Mouse (Mus musculus) E14TG2a.4 (cell line): ENCODE data around the gene Fkbp4.
A peak's percentile ranks its signal among the peaks of the same experiment; 100 is the strongest.

Experiments
- H3K27me3 ChIP-seq: 2 replicates; pipeline ENCODE4 v1.6.1; 2014; ENCODE audit warnings: low read length, control low read depth; ENCODE audit not compliant: insufficient read depth
- H3K36me3 ChIP-seq: 2 replicates; pipeline ENCODE4 v1.6.1; 2014; ENCODE audit warnings: low read length, control low read depth; ENCODE audit not compliant: insufficient read depth
- H3K4me1 ChIP-seq: replicated peaks from 2 replicates; pipeline ENCODE4 v1.6.1; 2014; ENCODE audit warnings: low read depth, low read length, control low read depth
- H3K4me3 ChIP-seq: replicated peaks from 2 replicates; pipeline ENCODE4 v1.5.1; 2014; ENCODE audit warnings: mild to moderate bottlenecking, low read length
- H3K9me3 ChIP-seq: 2 replicates; pipeline ENCODE4 v1.6.1; 2014; ENCODE audit warnings: low read length, control low read depth
- CTCF ChIP-seq: conservative IDR thresholded peaks from 2 replicates; pipeline ENCODE4 v1.5.1; 2014; ENCODE audit warnings: low read length
- NANOG ChIP-seq: IDR thresholded peaks from 2 replicates; pipeline ENCODE4 v1.6.1; 2014; ENCODE audit warnings: borderline replicate concordance, low read length, mixed read lengths
- POU5F1 ChIP-seq: IDR thresholded peaks from 2 replicates; pipeline ENCODE4 v1.6.1; 2014; ENCODE audit warnings: low read length, borderline replicate concordance

Fkbp4 gene

DNA sequence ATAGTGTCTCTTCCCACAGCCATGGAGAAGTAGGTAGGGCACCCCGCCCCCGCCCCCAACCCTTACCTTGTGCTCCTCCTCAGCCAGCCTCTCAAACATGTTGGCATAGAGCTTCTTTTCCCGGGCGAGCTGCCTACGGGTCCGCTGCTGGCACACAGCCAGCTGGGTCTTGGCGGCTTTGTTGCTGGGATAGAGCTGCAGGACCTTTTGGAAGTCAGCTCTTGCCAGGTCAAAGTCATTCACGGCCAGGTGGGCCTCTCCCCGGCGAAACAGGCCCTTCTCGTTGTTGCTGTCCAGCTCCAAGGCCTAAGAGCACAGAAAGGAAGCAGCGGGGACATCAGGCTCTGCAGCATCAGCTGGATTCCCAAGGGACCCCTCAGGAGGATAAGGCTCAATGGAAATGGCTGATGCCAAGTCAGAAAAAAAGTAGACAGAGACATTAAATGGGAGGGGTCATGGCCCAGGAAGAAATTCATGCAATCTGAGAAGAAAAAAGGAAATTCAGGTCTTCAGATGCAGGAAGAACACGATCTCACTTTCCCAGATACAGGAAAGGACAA lies 6.0 kb downstream of the Fkbp4 start:
- Histone ChIP-seq H3K4me3 (peak overlapping the region; percentile 21), H3K36me3 (peaks cover 100% of the 10 kb centered on the region), H3K9me3 (no peaks in the 10 kb centered on the region), H3K4me1 (peaks cover 84% of the 10 kb centered on the region), H3K27me3 (no peaks in the 10 kb centered on the region)
- TF ChIP-seq POU5F1: no peak
- no peak for TF ChIP-seq CTCF
- no peak for TF ChIP-seq NANOG

- peaks cover 87% of the 10 kb centered on the region for H3K36me3 ChIP-seq
- H3K4me3 ChIP-seq: no peak overlapping the region
- no peaks in the 10 kb centered on the region for H3K9me3 ChIP-seq
- peaks cover 75% of the 10 kb centered on the region for H3K4me1 ChIP-seq
- no peak for TF ChIP-seq POU5F1
- no peaks in the 10 kb centered on the region for H3K27me3 ChIP-seq
Observed at GRCm38 (mm10) chr6:128429826-128430225, 8.7 kb downstream of the Fkbp4 start.

GRCm38 (mm10) chr6:128429300-128429699 lies 9.2 kb downstream of the Fkbp4 start:
- Histone ChIP-seq H3K36me3 (peaks cover 81% of the 10 kb centered on the region), H3K9me3 (no peaks in the 10 kb centered on the region), H3K4me1 (peaks cover 70% of the 10 kb centered on the region), H3K27me3 (no peaks in the 10 kb centered on the region), H3K4me3 (no peak overlapping the region)
- no peak for TF ChIP-seq POU5F1
- no peak for TF ChIP-seq CTCF
- TF ChIP-seq NANOG: no peak

GRCm38 (mm10) chr6:128427571-128427970 lies 10.9 kb downstream of the Fkbp4 start:
- no peak overlapping the region for H3K4me3 ChIP-seq
- no peaks in the 10 kb centered on the region for H3K9me3 ChIP-seq
- H3K4me1 ChIP-seq: peaks cover 60% of the 10 kb centered on the region
- peaks cover 67% of the 10 kb centered on the region for H3K36me3 ChIP-seq
- TF ChIP-seq CTCF: no peak
- no peak for TF ChIP-seq NANOG
- TF ChIP-seq POU5F1: no peak
- no peaks in the 10 kb centered on the region for H3K27me3 ChIP-seq

DNA sequence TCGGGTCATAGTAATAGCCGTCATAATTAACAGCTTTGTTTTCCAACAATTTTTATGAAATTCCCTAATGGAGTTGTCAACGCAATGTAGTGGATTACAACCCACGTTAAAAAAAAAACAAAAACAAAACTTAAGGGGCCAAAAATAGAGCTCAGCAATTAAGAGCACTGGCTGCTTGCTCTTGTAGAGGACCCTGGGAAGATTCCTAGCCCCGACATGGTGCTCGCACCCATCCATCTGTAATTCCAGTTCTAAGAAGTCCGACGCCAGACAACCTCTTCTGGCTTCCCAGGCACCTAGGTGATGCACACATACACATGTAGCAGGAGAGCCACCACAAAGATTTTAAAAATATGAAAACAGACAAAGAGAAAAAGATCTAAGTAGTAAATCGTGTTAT lies 13.4 kb downstream of the Fkbp4 start:
- H3K9me3 ChIP-seq: no peaks in the 10 kb centered on the region
- H3K4me1 ChIP-seq: peaks cover 51% of the 10 kb centered on the region
- H3K27me3 ChIP-seq: no peaks in the 10 kb centered on the region
- peak overlapping the region; percentile 87 for H3K4me3 ChIP-seq
- H3K36me3 ChIP-seq: peaks cover 60% of the 10 kb centered on the region
- TF ChIP-seq POU5F1: no peak
- no peak for TF ChIP-seq CTCF
- TF ChIP-seq NANOG: no peak

GRCm38 (mm10) chr6:128424269-128425019 lies 14.0 kb downstream of the Fkbp4 start, which contains the start of gene Itfg2:
Gene Itfg2 (minus strand): TSS chr6:128424931.
- H3K27me3 ChIP-seq: no peaks in the 10 kb centered on the region
- TF ChIP-seq POU5F1: no peak
- H3K9me3 ChIP-seq: no peaks in the 10 kb centered on the region
- peak within 1 kb of the TSS; percentile 87 for H3K4me3 ChIP-seq
- H3K4me1 ChIP-seq: peaks cover 46% of the 10 kb centered on the region
- peaks cover 60% of the 10 kb centered on the region for H3K36me3 ChIP-seq

GRCm38 (mm10) chr6:128423496-128424268 lies 14.8 kb downstream of the Fkbp4 start:
- Histone ChIP-seq H3K4me1 (peaks cover 41% of the 10 kb centered on the region), H3K9me3 (no peaks in the 10 kb centered on the region), H3K4me3 (peak overlapping the region; percentile 87), H3K27me3 (no peaks in the 10 kb centered on the region), H3K36me3 (peaks cover 54% of the 10 kb centered on the region)
- TF ChIP-seq NANOG (no peak), POU5F1 (no peak), CTCF (no peak)

GRCm38 (mm10) chr6:128421480-128421879 lies 17.0 kb downstream of the Fkbp4 start:
- TF ChIP-seq CTCF (no peak), POU5F1 (no peak), NANOG (no peak)
- peaks cover 51% of the 10 kb centered on the region for H3K4me1 ChIP-seq
- H3K9me3 ChIP-seq: no peaks in the 10 kb centered on the region
- H3K27me3 ChIP-seq: no peaks in the 10 kb centered on the region
- no peak overlapping the region for H3K4me3 ChIP-seq
- peaks cover 53% of the 10 kb centered on the region for H3K36me3 ChIP-seq

DNA sequence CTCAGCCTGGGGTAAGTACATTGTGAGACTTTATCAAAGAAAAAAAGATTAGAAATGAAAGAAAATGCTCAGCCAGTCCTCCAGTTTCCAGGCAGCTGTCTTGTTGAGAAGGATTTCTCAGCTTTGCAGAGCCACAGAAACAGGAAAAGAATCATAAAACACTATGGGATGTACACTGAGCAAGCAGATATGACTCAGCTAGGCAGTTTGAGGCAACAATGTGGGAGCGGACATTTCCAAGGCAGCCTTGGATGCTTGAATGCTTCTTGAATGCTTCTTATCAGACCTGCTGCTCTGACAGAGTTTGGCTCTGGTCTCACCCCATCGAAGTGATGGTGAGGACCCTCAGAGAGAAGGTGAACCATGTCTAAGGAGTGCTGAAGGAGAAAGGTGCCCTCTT lies 17.4 kb downstream of the Fkbp4 start:
- H3K27me3 ChIP-seq: no peaks in the 10 kb centered on the region
- H3K9me3 ChIP-seq: no peaks in the 10 kb centered on the region
- H3K4me3 ChIP-seq: no peak overlapping the region
- TF ChIP-seq CTCF (no peak), NANOG (no peak), POU5F1 (no peak)
- peaks cover 50% of the 10 kb centered on the region for H3K36me3 ChIP-seq
- peaks cover 48% of the 10 kb centered on the region for H3K4me1 ChIP-seq
